ENCODE assay signal across 8 mouse cellular contexts in genomic region chr3:121390724-121391123, GRCm38 (mm10). TPM values are rescaled to one million over a fixed set of nuclear protein-coding genes. Genes with fewer than 3 reads are reported as not detected.
A peak's percentile ranks its signal among the peaks of the same experiment; 100 is the strongest.
DNase-seq lines count a peak whose midpoint lies in the region; ATAC-seq lines count a peak whose summit lies in the region.

No protein-coding gene starts in this region.

- WGBS in embryonic facial prominence, embryonic 15.5 days = 29% methylated on average over 6 of the region's 7 CpGs
- whole genome bisulfite sequencing in intestine, embryonic 16.5 days = 48% methylated on average over 7 of the region's 7 CpGs
- 50% methylated on average over 7 of the region's 7 CpGs for WGBS in midbrain, embryonic 15.5 days

- H3K9me3 ChIP-seq in embryonic facial prominence, embryonic 15.5 days (replicated peaks) = no peaks in the 10 kb centered on the region
- no peaks in the 10 kb centered on the region for H3K9me3 ChIP-seq in intestine, embryonic 16.5 days (ENCODE audit: control insufficient read depth, low read length)
- H3K9me3 ChIP-seq in midbrain, embryonic 15.5 days = no peaks in the 10 kb centered on the region

- peaks cover 34% of the 10 kb centered on the region for H3K4me1 ChIP-seq in embryonic facial prominence, embryonic 15.5 days
- H3K4me1 ChIP-seq in intestine, embryonic 16.5 days (ENCODE audit: control insufficient read depth, insufficient read depth, low read length) = peaks cover 11% of the 10 kb centered on the region
- peaks cover 14% of the 10 kb centered on the region for H3K4me1 ChIP-seq in midbrain, embryonic 15.5 days

- peak; percentile 6 to 12 for DNase-seq in cerebellum, postnatal 10 days
- no peak for DNase-seq in cerebellum, adult 18-20 months
- DNase-seq in left cerebral cortex, adult 11 months (ENCODE audit: low spot score) = no peak
- DNase-seq in cerebellum, postnatal 36 days = no peak

- peak; percentile 72 for ATAC-seq in embryonic facial prominence, embryonic 15.5 days (ENCODE audit: insufficient number of reproducible peaks, low FRiP score, low TSS enrichment, low read depth)
- ATAC-seq in intestine, embryonic 16.5 days = peak; percentile 33; the same call in 1 of the 2 replicates
- ATAC-seq in midbrain, embryonic 15.5 days (replicated peaks) = peak; percentile 49
- ATAC-seq in erythroblast, adult 5-6 weeks (replicated peaks; ENCODE audit: low FRiP score, poor library complexity, severe bottlenecking) = no peak

- no peak overlapping the region for H3K9ac ChIP-seq in embryonic facial prominence, embryonic 15.5 days
- H3K9ac ChIP-seq in intestine, embryonic 16.5 days (ENCODE audit: low read depth, low read length) = no peak overlapping the region
- H3K9ac ChIP-seq in midbrain, embryonic 15.5 days = no peak overlapping the region

- H3K4me2 ChIP-seq in embryonic facial prominence, embryonic 15.5 days (replicated peaks) = peak overlapping the region; percentile 29; the same call in 1 of the 2 replicates
- peak overlapping the region; percentile 25; the same call in 1 of the 2 replicates for H3K4me2 ChIP-seq in intestine, embryonic 16.5 days (ENCODE audit: low read depth, low read length)
- H3K4me2 ChIP-seq in midbrain, embryonic 15.5 days = peak overlapping the region; percentile 45; the same call in 1 of the 2 replicates

- H3K36me3 ChIP-seq in embryonic facial prominence, embryonic 15.5 days = no peaks in the 10 kb centered on the region
- no peaks in the 10 kb centered on the region for H3K36me3 ChIP-seq in intestine, embryonic 16.5 days (ENCODE audit: control insufficient read depth, insufficient read depth, low read length)
- no peaks in the 10 kb centered on the region for H3K36me3 ChIP-seq in midbrain, embryonic 15.5 days (replicated peaks)

- no peak overlapping the region for H3K4me3 ChIP-seq in embryonic facial prominence, embryonic 15.5 days (replicated peaks)
- no peak overlapping the region for H3K4me3 ChIP-seq in intestine, embryonic 16.5 days (ENCODE audit: low read length)
- H3K4me3 ChIP-seq in midbrain, embryonic 15.5 days = no peak overlapping the region

- H3K27ac ChIP-seq in embryonic facial prominence, embryonic 15.5 days (replicated peaks) = peak overlapping the region; percentile 72
- H3K27ac ChIP-seq in intestine, embryonic 16.5 days (ENCODE audit: low read length) = peak overlapping the region; percentile 76; the same call in 1 of the 2 replicates
- H3K27ac ChIP-seq in midbrain, embryonic 15.5 days = peak overlapping the region; percentile 63; the same call in 1 of the 2 replicates

- no peaks in the 10 kb centered on the region; the same call in 1 of the 2 replicates for H3K27me3 ChIP-seq in embryonic facial prominence, embryonic 15.5 days
- H3K27me3 ChIP-seq in intestine, embryonic 16.5 days (replicated peaks; ENCODE audit: control insufficient read depth, insufficient read depth, low read length) = no peaks in the 10 kb centered on the region
- 0 out of 2 replicates have a peak, but pooled peaks cover 3% of the 10 kb centered on the region for H3K27me3 ChIP-seq in midbrain, embryonic 15.5 days (replicated peaks)

RNA-seq across cellular contexts. Expression of gene Cnn3, which starts 35.6 kb away (rescaled TPM):
- 844 and 852 TPM in 2 replicates for polyA plus RNA-seq in embryonic facial prominence, embryonic 15.5 days (2015; fragmentation: Nextera tagmentation; extraction: Ambion mirVana)
- 334 and 375 TPM in 2 replicates for polyA plus RNA-seq in intestine, embryonic 16.5 days (2015; fragmentation: Nextera tagmentation; extraction: Ambion mirVana)
- 369 and 402 TPM in 2 replicates for polyA plus RNA-seq in midbrain, embryonic 15.5 days (2015; fragmentation: Nextera tagmentation; extraction: Ambion mirVana)
- total RNA-seq in erythroblast, adult 5-6 weeks (2015; ENCODE audit: low replicate concordance) = 16.9 and 34.3 TPM in 2 replicates
- total RNA-seq in erythroblast, adult 5-6 weeks (2017; ENCODE audit: low replicate concordance) = 1.1 and 6.4 TPM in 2 replicates

Comparison
In these comparisons a context has a peak if more than half of its experiments do, and no peak if none do; other contexts are left out.
1. DNase-seq: peak in cerebellum, postnatal 10 days (2 of 2); none in cerebellum, adult 18-20 months (0 of 2), left cerebral cortex, adult 11 months (single experiment) and cerebellum, postnatal 36 days (0 of 2).
2. Peak in every context shown above with its lines, with median percentiles within 50 percentile points of each other: H3K27ac ChIP-seq and H3K4me2 ChIP-seq.